Mouse (Mus musculus): ENCODE data around the gene Dyrk4.

The Dyrk4 gene

GRCm38 (mm10) chr6:126921111-126921881 is at the start of gene Dyrk4:
Dyrk4 (minus strand) TSS chr6:126921839.
- in situ Hi-C loops (cut with MboI, MseI) = no loop called here

- in situ Hi-C loops (cut with MboI, MseI) = loop anchor here (25.0 kb wide), 1 partner anchor 396 kb away; no protein-coding TSS in a partner anchor
Observed at GRCm38 (mm10) chr6:126966241-126967026, 44.8 kb upstream of the Dyrk4 start.

GRCm38 (mm10) chr6:126963426-126963825 is 41.8 kb upstream of the Dyrk4 start:
- in situ Hi-C loops (cut with MboI, MseI) = loop anchor here (25.0 kb wide), 1 partner anchor 399 kb away; no protein-coding TSS in a partner anchor

GRCm38 (mm10) chr6:126962709-126963108 is 41.1 kb upstream of the Dyrk4 start:
- in situ Hi-C loops (cut with MboI, MseI) = loop anchor here (25.0 kb wide), 1 partner anchor 400 kb away; no protein-coding TSS in a partner anchor

- in situ Hi-C loops (cut with MboI, MseI) = loop anchor here (25.0 kb wide), 1 partner anchor 401 kb away; no protein-coding TSS in a partner anchor
Observed at GRCm38 (mm10) chr6:126961371-126962018, 39.9 kb upstream of the Dyrk4 start.

- in situ Hi-C loops (cut with MboI, MseI) = loop anchor here (5.0 to 25.0 kb wide), 4 partner anchors 77 to 1799 kb away; partner anchors contain the start of gene Tigar
Observed at GRCm38 (mm10) chr6:126955734-126956133, 34.1 kb upstream of the Dyrk4 start.

GRCm38 (mm10) chr6:126948336-126948735 is 26.7 kb upstream of the Dyrk4 start:
- in situ Hi-C loops (cut with MboI, MseI) = no loop called here

GRCm38 (mm10) chr6:126940451-126940850 is 18.8 kb upstream of the Dyrk4 start:
- in situ Hi-C loops (cut with MboI, MseI) = no loop called here

- in situ Hi-C loops (cut with MboI, MseI) = loop anchor here (5.0 to 10.0 kb wide), 2 partner anchors 87 to 135 kb away; partner anchors contain the start of gene Akap3
Observed at GRCm38 (mm10) chr6:126939487-126940171, 18.0 kb upstream of the Dyrk4 start, which contains the start of the genes Rad51ap1 and D6Wsu163e. Rad51ap1 (minus strand) TSS chr6:126939587. D6Wsu163e (plus strand) TSS chr6:126939962.

GRCm38 (mm10) chr6:126938853-126939486 is 17.3 kb upstream of the Dyrk4 start:
- in situ Hi-C loops (cut with MboI, MseI) = loop anchor here (5.0 to 10.0 kb wide), 2 partner anchors 87 to 134 kb away; partner anchors contain the start of gene Akap3

GRCm38 (mm10) chr6:126938047-126938446 is 16.4 kb upstream of the Dyrk4 start:
- in situ Hi-C loops (cut with MboI, MseI) = loop anchor here (5.0 to 10.0 kb wide), 2 partner anchors 86 to 133 kb away; partner anchors contain the start of gene Akap3

- in situ Hi-C loops (cut with MboI, MseI) = loop anchor here (10.0 kb wide), 1 partner anchor 128 kb away; no protein-coding TSS in a partner anchor
Observed at GRCm38 (mm10) chr6:126932896-126933295, 11.3 kb upstream of the Dyrk4 start.

- in situ Hi-C loops (cut with MboI, MseI) = no loop called here
Observed at GRCm38 (mm10) chr6:126914928-126915327, 6.7 kb downstream of the Dyrk4 start.

GRCm38 (mm10) chr6:126910727-126911126 is 10.9 kb downstream of the Dyrk4 start:
- in situ Hi-C loops (cut with MboI, MseI) = no loop called here

GRCm38 (mm10) chr6:126907876-126908275 is 13.8 kb downstream of the Dyrk4 start:
- in situ Hi-C loops (cut with MboI, MseI) = no loop called here

GRCm38 (mm10) chr6:126907378-126907777 is 14.3 kb downstream of the Dyrk4 start:
- in situ Hi-C loops (cut with MboI, MseI) = no loop called here

GRCm38 (mm10) chr6:126877118-126877517 is 44.5 kb downstream of the Dyrk4 start:
- in situ Hi-C loops (cut with MboI, MseI) = no loop called here

GRCm38 (mm10) chr6:126852881-126853280 is 68.8 kb downstream of the Dyrk4 start, which contains the start of gene Akap3:
Akap3 (plus strand) TSS chr6:126853098.
- in situ Hi-C loops (cut with MboI, MseI) = loop anchor here (5.0 kb wide), 1 partner anchor 84 kb away; the partner anchor contains the start of genes D6Wsu163e and Rad51ap1

- in situ Hi-C loops (cut with MboI, MseI) = no loop called here
Observed at GRCm38 (mm10) chr6:126848712-126849704, 72.6 kb downstream of the Dyrk4 start, which contains the start of gene Ndufa9. Ndufa9 (minus strand) TSS chr6:126849136.

Data from T-helper 2 cell (primary cell).